Mouse (Mus musculus) liver, adult 2 months (tissue): Measurements from ENCODE around the gene Abhd2.

Source experiments
- CTCF ChIP-seq: fragments of 200-500 bp; IDR thresholded peaks from 2 replicates; pipeline ENCODE4 v1.5.1; 2011; ENCODE audit warnings: low read depth, low read length, control low read depth
- POLR2A ChIP-seq: fragments of 200-500 bp; IDR thresholded peaks from 2 replicates; pipeline ENCODE4 v1.6.1; 2011; ENCODE audit warnings: low read length, control low read depth; ENCODE audit not compliant: insufficient read depth; ENCODE audit errors: extremely low read depth

- TF ChIP-seq CTCF, result no peak
- no peak for TF ChIP-seq POLR2A
Measured at GRCm38 (mm10) chr7:79308455-79309030, 35.5 kb downstream of the Abhd2 start.
